Mouse (Mus musculus) gonadal fat pad, adult 2 months (tissue): ENCODE data around the gene Rp9. TPM values are rescaled to one million over a fixed set of nuclear protein-coding genes. Genes with fewer than 3 reads are reported as not detected.

Experiments
- DNase-seq: peaks from one replicate; pipeline ENCODE4 v3.0.0-alpha.2; 2012; ENCODE audit warnings: low read depth
- polyA plus RNA-seq: library from polyadenylated mRNA; depleted of rRNA; stranded (reverse); fragments of >200 nt; gene quantifications from 2 replicates; pipeline ENCODE4 v1.2.3, GENCODE M21; 2012; rRNA removed

Rp9 gene
- polyA plus RNA-seq: 38.0 and 55.2 TPM in 2 replicates

- DNase-seq: no peak
Observed at GRCm38 (mm10) chr9:22469643-22470042, at the start of gene Rp9. Gene Rp9 (minus strand): TSS chr9:22469743.

- DNase-seq: no peak
Observed at GRCm38 (mm10) chr9:22518394-22519041, 49.0 kb upstream of the Rp9 start.

- no peak for DNase-seq
Observed at GRCm38 (mm10) chr9:22515076-22515475, 45.5 kb upstream of the Rp9 start.

DNA sequence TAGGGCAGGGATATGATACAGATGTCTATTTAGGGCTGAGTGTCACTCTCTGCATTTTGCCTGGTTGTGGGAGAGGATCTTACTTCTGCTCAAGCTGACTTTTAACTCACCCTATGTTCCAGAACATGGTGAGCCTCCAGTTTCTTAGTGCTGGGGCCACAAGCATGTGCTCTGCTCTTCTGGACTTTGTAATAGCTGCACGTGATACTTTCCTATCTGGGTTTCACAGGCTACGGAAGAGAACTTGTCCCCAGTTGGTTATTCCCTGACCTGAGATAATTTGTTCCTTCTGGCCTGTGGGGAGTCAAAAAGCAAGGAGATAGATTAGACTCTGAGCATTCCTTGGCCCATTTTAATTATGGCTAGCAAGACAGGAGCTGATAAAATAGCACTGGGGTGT lies 36.0 kb upstream of the Rp9 start:
- no peak for DNase-seq

DNA sequence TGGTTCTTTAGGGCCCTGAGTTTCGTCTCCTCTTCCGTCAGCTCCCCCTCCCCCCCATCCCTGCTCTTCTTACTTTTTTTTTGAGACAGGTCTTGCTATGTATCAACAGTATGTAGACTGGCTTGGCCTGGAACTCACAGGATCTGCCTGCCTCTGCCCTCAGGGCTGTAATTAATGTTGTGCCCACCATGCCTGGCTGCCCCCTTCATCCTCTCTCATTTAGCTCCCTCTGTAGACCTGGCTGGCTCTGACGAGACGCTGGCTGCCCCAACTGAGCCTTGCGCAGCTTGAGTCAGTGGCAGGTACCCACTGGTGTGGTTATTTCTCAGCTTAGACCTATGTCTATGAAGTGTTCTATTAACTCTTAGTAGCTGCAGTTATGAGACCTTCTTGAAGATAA lies 34.0 kb upstream of the Rp9 start:
- no peak for DNase-seq

DNA sequence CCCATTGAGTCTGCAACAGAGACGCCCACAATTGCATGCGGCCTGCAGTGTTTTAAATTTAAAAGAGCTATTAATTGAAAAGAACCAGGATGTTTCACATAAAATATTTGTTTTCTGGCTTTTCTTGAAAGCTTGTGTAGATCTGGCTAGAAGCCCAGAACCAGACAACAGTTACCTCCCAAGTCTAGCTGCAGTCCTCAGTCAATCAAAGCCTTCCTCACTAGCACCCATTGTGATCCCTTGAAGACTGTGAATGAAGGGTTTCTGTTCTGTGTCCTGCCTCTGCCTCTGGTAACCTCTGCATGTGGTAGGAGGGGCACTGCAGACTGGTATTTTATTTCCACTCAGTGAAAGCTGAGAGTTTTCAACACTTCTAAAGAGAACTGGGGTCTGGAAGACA lies 33.4 kb upstream of the Rp9 start:
- no peak for DNase-seq

DNA sequence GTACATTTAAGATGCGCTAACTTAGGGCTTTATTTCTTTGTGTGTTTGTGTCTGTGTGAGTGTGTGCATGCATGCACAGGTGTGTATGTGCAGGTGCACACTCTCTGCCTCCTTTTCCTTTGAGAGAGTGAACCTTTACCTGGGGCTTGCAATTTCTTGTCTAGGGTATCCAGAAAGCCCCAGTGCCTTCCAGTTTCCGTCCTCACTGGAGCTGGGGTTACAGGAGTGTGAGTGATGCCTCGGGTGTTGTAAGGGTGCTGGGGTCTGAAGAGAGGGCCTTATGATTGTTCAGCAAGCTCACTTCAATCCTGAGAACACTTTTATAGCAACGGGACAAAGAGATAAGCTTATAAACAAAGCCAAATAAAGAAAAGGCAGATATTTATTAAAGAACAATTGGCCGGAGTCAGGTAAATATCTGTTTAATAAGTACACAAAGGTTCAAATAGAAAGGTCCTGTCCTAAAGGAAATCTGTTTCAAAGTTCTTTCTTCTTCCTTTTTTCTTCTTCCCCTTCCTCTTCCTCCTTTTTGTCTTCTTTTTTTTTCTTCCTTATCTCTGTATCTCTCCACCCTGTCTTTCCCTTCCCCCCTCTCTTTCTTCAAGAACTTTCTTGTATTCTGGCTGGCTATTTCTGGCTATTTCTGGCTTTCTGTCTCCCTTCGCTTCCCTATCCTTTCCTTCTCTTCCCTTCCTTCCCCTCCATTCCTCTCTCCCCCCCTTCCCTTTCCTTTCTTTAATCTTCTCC lies 27.7 kb upstream of the Rp9 start:
- no peak for DNase-seq

DNA sequence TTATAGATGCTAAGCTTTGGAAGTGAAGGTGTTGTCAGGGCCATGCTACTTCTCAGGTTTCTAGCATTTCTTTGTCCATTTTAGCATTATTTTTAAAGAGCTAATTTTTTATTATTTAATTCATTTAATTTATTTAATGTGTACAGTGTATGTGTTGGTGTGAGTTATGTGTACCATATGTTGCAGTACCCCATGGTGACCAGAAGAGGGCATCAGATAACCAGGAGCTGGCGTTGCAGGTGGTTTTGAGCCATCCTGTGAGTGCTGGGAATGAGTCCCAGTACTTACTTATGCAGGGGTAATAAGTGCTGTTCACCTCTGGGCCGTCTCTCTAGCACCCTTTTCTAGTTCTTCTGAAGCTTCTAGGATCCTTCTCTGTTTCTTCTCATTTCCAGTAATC lies 25.6 kb upstream of the Rp9 start:
- no peak for DNase-seq

DNA sequence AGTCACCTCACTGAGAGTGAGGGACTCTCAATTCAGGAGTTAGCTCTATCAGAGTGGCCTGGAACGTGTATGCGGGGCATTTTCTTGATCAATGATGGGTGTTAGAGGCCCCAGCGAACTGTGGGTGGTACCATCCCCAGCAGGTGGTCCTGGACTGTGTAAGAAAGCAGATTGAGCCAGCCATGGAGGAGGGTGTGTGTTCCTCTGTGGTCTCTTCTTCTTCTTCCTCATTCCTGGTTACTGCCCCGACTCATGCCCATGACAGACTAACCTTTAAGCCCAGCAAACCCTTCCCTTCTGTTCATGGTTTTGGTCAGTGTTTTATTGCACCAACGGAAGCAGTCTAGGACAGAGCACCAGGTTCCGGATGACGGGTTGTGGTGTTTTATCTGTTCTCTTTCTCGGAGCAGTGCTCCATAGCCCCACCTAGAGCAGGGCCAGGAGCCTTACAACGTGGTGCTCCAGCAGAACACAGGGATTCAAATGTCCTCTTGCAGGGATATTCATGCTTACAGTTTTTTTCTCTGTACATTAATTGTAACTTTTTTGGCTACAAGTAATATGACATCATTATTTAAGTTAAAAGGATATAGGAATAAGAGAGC lies 24.8 kb upstream of the Rp9 start:
- no peak for DNase-seq

DNA sequence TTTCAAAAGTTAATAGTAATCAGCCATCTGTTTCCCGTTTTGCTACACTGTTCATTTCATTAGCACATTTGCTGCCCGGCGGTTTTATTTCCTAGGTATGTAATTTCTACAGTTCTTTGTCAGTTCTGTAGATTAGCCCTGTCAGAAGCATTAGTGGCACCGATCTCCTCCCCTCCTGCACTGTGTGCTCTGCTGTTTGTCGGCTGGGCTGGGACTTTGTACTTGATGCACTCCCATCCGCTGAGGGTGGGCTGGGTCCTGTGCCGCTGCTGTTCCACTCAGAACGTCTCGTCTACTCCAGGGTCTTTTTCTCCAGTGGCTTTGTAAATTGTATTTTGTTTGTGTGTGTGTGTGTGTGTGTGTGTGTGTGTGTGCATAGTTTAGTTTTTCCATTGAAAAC lies 19.4 kb upstream of the Rp9 start:
- DNase-seq: no peak

DNA sequence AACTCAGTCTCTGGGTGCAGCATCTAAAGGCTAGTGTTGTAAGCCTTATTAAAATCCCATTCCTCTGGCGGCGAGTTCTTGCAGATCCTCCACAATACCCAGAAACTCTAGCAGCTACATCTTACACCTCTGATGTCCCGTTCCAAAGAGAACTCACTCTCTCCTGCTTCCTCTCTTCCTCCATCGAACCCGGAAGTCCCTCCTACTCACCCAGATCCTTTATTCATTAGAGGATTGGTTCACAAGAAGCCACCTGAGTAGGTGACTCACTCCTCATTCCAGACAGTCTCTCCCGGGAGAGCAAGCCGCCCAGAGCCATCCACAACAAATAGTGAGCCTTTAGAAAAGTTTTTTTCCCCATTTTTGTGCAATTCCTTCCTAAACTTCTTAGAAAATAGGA lies 16.7 kb upstream of the Rp9 start:
- DNase-seq: no peak

GRCm38 (mm10) chr9:22484562-22485308 lies 15.2 kb upstream of the Rp9 start:
- DNase-seq: no peak

DNA sequence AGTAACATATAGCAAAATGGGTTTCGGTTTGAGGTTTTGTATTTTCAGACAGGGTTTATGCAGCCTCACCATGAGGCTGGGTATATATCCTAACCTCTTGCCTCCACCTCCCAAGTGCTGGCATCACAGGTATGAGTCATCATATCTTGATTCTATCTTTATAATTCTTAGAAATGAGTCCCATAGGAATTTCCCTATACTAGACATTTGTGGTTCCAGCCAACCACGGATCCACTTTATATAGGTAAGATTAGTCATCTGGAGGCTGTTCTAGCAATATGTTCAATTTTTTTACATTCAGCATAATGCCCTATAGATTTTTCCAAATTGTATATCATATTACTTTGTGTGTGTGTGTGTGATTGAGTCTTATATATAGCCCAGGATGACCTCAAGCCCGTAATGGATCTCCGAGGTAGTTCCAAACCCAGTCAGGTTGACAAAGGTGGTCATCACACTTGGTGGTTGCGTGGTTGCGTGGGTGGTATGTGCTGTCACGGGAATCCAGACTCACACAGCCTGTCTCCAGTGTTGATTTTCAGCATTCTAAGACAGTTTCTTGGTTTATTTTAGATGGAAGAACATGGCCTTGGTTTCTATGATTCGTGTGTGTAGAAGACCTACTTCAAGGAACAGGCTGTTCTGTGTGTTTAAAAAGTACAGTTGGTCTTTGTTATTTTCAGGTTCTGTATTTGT lies 14.5 kb upstream of the Rp9 start:
- DNase-seq: no peak

DNA sequence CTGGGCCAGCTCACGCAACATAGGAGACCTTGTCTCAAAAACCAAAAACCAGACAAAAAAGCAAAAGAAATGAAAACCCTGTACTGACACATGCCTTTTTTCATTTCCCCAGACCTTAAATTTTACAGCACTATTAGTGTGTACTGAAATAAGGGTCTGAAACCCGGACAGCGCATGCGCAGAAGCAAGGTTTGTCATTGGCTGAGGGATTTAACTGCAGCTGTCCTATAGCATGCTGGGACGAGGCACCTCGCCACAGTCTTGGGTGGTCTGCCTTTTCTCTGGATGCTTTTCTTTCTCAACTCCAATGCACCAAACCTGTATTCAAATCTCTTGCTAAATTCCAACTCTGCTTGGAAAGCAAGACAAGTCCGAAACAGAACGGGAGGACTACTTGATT lies 9.4 kb upstream of the Rp9 start:
- DNase-seq: no peak

DNA sequence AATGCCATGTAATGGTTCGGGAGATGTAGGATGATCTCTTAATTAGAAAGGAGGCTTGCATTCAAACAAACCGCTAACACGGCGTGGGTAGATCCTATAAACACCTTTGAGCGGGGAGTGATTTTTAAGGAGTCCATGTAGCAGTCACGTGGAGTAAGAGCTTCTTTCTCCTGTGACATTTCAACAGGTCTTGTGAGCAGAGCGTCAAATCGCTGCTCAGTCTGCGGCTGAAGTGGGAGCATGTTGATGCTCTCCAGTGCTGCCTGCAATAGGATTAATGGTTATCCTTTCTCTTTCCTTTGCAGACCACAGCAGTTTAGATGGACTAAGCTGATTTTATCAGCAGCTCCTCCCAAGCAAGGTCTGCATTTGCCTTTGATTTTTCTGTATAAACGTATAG lies 6.7 kb upstream of the Rp9 start:
- no peak for DNase-seq

DNA sequence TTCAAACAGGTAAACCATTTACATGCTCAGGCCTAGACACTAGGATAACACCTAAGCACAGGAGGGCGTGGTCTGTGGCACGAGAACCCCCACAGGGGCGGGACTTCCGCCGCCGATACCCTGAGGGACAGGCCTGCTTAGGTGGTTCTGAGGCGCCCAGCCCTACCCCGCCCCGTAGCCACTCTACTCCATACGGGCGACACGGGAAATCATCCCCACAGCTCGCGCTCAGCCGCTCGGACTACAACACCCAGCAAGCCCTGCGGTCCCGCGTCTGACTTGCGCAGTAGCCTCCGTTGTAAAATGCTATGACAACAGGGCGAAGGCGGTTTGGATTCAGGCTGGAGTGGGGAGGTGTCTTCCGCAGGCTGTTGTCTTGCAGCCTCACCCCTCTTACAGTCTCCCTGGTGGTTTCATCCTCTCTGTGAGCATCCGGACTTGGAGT lies 5.9 kb upstream of the Rp9 start, which contains the start of gene Bbs9:
Bbs9 (plus strand) TSS at position 292 of the 445 bp plus-strand sequence.
- DNase-seq: no peak

DNA sequence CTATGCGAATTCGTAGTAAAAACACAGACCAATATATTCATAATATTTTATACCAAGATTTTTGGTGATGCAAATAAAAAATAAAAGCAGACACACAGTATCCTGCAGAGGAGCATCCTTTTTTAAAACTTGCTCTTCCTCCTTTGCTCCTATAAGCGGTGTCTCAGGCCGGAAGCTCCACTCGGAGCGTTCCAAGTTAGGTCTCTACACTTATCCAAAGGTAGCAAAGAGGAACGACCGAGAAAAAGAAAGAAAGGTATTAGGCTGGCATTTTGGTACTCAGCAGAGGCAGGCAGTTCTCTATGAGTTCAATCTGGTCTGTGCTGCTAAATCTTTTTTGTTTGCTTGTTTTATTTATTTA lies 664 bp downstream of the Rp9 start:
- no peak for DNase-seq

GRCm38 (mm10) chr9:22468170-22468898 lies 1.2 kb downstream of the Rp9 start:
- no peak for DNase-seq

- no peak for DNase-seq
Observed at GRCm38 (mm10) chr9:22467371-22468169, 2.0 kb downstream of the Rp9 start.

- DNase-seq: no peak
Observed at GRCm38 (mm10) chr9:22466212-22466611, 3.3 kb downstream of the Rp9 start.
